Mouse (Mus musculus) activated CD4-positive, CD25-positive, alpha-beta regulatory T cell, adult 4 months (primary cell): ENCODE measurements around the gene Mapt. TPM values are rescaled to one million over a fixed set of nuclear protein-coding genes. Genes with fewer than 3 reads are reported as not detected.
"Not testable (repeated sequence)": the region's sequence is repeated elsewhere in the genome, so short reads cannot be mapped to it uniquely, and the experiment has no call there.

Source experiments
- ATAC-seq: one replicate; pipeline ENCODE4 v1.8.0; 2017
- polyA plus RNA-seq, 2 experiments: library from polyadenylated mRNA; unstranded; fragments of 100-300 nt; shearing (Covaris generic); gene quantifications; one replicate each; pipeline ENCODE4 v1.2.1; 2017

Mapt gene
- polyA plus RNA-seq: 1 to 10 TPM in 1 of 2 experiments, not detected in 1; 1.5 TPM

DNA sequence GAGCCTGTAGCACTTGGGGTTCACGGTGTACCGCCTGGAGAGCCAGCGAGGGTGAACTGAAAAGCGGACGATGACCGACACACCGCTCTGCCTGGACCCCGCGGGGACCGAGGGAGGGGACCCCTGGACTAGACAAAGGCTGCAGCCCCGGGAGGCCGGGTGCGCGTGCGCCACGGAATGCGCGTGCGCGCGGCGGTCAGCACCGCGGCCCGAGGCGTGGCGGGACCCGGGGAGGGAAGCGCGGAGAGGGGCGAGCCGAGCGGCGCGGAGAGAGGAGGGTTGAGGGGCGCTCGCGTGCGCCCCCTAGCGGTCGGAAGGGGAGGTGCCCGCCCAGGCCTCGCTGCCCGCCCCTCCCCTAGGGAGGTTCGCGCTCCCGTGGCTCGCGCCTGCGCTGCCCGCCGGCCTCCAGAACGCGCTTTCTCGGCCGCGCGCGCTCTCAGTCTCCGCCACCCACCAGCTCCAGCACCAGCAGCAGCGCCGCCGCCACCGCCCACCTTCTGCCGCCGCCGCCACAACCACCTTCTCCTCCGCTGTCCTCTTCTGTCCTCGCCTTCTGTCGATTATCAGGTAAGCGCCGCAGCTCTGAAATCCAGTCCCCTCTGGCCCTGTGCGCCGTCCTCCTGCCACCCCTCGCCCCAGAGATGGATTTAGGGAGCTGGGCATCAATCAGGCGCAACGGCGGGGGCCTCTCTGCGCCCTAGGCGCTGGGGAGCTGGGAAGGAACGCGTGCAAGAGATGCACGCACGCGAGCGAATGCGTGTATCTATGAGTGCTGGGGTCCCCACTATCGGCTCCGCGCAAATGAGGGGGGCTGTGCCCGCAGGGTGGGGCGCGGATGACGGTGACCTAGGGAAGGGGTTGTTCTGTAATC lies at the start of gene Mapt:
Gene Mapt (plus strand): TSS at position 350 of the 871 bp plus-strand sequence.
- no peak for ATAC-seq

DNA sequence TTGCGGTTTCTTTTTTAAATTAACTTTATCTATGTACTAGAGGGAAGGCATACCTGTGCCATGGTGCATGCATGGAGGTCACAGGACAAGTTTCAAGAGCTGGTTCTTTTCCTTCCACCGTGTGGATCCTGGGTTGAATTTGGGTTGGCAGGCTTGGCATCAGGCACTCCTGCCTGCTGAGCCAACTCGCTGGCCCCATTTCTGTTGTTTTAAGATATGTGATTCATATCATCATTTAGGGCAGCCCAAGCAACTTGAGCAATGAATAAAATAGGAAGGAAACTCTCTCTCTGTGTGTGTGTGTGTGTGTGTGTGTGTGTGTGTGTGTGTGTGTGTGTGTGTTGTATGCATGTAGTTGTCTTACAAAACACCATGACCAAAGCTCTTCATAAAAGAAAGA lies 49.0 kb upstream of the Mapt start:
- no peak for ATAC-seq

DNA sequence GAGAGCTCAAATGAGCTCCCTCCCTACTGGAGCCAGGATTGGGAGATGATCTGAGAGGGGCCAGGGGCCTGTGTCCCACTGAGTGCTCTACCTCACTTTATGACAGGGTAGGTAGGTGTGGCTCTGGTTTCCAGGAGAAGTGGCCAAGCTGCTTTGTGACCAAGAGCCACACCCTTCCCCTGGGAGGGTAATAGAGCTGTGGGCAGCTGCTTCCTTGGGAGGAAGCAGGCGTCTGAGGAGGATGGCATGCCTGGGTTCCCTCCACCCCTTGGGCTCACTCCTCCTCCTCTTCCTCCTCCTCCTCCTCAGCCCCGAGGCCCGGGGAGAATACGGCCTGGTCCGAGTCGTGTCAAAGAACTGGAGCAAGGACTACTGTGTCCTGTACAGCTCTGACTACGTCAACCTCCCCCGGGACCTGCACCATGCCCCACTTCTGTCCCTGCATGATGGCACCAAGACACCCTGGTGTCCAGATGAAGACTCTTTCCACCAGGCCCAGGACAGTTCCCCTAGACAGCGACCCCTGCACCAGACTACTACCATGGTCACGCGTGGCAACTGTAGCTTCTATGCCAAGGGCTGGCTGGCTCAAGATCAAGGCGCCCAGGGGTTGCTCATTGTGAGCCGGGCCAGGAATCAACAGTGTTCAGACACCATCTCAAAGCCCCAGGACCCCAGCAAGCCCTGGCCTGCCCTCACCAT lies 44.9 kb upstream of the Mapt start, which contains the start of gene Sppl2c:
Gene Sppl2c (plus strand): TSS at position 193 of the 702 bp plus-strand sequence.
- ATAC-seq: no peak

DNA sequence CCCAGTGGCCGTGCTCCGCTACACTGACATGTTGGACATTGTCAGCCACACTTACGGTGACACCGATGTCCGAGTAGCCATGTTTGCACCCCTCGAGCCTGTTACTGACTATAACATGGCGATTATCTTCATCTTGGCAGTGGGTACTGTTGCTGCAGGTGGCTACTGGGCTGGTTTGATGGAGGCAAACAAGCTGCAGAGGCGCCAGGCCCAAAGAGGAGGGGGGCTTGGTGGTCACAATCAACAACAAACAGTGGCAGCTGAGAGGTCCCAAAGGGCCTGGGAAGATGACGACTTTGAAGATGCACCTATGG lies 44.4 kb upstream of the Mapt start:
- no peak for ATAC-seq

DNA sequence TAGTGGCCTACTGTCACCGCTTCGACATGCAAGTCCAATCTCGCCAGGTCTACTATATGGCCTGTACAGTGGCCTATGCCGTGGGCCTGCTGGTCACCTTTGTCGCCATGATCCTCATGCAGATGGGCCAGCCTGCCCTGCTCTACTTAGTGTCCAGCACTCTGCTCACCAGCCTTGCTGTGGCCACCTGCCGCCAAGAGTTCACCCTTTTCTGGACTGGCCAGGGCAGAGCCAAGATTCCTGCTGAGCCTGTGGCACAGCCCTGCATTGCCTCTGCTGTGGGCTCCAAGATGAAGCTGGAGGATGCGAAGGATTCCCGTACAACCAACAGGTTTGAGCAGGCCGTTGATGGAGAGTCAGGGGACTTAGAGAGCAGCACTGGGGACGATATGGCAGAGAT lies 43.4 kb upstream of the Mapt start:
- no peak for ATAC-seq

DNA sequence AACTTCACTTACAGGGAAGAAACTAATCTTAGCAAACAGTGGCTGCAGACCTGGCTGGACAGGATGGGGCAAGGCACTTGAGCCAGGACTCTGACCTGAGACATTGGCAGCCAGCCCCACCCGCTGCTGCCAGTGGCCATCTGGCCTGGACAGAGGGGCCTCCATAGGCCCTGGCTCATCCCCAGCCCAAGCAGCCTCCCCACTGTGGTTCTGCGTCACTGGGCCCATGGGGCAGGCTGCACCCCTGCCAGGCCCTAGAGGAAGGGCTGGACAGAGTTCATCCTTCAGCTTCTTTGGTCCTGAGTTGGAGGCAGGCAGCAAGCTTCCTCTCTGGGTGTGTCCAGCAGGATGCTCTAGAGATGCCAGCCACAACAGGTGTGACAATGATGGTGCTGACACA lies 41.2 kb upstream of the Mapt start:
- no peak for ATAC-seq

DNA sequence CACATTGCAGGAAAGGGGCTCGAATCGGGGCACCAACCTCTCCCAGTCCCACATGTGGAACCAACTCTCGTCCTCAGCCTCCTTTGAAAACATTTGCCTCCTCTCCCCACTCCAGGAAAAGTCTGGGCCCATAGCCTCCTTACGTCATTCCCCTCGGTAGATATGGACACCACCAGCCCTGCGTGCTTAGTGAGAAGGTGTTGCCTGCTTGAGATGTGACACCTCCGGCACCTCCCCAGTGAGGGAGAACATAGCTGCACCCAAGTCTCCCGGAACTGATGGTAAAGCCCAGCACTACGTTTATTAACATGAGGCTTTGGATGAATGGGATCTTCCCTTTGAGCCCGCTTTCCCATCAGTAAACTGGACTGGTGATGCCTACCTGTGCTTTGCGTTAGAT lies 35.8 kb upstream of the Mapt start:
- ATAC-seq: no peak

DNA sequence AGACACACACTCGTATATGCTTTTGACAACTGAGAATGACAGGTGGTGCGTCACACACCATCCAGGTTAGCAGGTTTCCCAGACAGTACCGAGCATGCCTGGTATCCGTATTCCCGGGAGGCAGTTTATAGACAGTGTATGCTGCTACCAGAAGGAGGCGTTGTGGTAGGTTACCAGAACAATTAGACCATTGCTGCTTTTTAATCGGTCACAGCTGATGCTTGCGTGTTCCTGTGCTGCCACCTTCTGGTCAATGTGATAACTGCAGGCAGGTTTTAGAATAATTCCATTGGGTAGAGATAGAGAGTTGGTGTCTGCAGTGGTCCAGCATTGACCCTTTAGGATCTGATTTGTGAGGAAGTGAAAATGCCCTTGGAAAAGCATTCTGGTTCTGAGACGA lies 35.4 kb upstream of the Mapt start:
- no peak for ATAC-seq

DNA sequence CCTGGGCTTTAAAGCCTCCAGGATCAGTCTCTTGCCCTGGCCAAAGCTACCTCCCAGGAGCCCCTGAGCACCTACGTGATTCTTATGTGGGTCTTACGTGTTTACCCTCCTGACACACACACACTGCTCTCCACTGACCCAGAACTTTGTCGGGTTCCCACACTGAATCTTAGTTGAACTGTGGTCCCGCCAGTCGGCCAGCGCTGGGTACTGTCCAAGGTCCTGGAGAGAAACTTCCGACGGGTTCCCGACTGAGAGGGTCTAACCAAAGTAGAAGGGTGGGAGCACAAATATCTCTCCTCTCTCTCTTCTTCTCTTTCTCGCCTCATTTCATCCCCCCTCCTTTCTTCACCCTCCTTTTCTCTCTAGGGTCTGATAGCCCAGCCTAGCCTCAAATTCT lies 33.3 kb upstream of the Mapt start:
- ATAC-seq: no peak

DNA sequence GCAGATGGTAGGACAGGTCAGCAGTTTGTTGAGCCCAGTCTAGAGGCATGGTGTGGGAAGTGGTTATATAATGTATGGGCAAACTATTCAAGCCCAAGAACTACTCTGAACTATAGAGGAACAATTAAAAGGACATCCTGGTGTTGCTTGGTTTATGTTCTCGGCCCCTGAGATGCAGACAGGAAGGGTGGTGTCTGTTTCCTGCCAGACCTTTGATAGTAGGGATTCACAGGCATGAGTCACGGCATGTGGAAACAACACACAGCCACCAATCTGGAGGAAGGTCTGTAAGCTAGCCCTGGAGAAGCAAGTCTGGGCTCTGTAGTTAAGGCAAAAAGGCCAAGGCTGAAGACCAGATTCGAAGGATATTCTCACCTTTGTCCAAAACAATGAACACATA lies 27.9 kb upstream of the Mapt start:
- ATAC-seq: no peak

DNA sequence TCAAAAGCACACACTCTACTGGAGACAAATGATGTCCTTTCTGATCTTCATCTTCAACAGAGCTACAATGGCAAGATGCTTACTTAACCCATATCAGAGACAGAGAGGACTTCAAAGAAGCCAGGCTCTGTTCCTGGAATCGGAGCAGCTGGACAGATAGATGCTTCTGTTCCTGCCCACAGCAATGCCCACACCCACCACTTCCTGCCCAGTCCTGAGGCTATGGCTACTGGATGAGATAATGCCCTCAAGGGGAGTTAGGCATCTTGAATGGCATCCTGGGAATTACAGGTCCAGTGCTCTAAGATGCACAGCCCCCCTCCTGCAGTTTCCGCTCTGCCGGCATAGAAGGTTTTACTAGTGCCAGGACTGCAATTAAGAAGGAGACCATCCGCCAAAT lies 24.6 kb upstream of the Mapt start:
- no peak for ATAC-seq

DNA sequence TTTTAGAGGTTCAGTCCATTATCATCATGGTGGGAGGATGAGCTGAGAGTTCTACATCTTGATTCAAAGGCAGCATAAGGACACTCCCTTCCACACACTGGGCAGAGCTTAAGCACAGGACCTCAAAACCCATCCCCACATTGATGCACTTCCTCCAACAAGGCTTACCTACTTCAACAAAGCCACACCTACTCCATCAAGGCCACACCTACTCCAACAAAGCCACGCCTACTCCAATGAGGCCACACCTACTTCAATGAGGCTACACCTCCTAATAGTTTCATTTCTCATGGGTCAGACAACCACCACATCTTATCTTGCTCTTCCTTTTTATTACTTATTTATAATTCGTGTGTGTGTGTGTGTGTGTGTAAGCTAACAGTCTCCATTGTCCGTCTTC lies 22.1 kb upstream of the Mapt start:
- no peak for ATAC-seq

DNA sequence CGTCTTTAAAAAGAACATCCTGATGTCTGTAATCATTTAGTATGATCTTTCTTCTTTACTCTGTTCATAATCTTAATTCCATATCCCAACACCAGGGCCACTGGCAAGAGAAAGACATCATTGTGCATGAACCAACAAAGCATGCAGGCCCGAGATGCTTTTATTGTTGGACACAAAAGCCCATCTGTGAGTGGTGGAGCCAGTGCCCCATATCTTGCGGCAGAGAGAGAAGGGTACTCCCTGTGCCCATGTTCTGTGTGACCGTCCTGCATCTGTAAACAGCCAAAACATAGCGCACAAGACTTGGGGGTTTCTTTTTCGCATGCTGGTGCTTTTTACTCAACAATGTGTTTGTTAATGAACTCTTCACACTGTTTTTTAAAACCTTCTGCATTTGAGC lies 19.9 kb upstream of the Mapt start:
- no peak for ATAC-seq

DNA sequence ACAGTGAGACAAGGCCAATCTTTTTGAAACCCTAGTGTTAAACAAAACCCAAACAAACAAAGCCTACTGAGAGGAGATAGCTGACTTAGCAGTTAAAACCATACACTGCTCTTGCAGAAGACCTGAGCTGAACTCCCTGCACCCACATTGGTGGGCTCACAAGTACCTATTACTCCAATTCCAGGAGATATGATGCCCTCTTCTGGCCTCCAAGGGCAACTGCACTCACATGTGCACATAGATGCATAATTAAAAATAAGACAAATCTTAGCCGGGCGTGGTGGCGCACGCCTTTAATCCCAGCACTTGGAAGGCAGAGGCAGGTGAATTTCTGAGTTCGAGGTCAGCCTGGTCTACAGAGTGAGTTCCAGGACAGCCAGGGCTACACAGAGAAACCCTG lies 17.1 kb upstream of the Mapt start:
- ATAC-seq: not testable (repeated sequence)

DNA sequence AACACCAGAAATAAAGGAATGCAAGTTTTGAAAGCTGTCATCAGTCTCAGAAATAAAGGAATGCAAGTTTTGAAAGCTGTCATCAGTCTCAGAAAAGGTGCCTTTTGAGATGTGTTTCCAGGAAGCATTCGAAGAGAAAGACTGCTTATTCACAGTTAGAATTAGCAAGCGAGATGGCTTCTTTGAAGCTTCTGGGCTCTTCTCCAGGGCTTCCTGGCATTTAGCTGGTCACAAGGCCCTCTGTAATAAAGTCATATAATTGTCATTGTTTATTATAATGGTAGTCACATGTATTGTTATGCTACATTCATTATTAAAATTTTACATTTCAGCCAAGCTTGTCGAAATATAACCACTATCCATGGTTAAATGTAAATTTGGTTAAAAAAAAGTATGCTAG lies 13.1 kb upstream of the Mapt start:
- no peak for ATAC-seq

DNA sequence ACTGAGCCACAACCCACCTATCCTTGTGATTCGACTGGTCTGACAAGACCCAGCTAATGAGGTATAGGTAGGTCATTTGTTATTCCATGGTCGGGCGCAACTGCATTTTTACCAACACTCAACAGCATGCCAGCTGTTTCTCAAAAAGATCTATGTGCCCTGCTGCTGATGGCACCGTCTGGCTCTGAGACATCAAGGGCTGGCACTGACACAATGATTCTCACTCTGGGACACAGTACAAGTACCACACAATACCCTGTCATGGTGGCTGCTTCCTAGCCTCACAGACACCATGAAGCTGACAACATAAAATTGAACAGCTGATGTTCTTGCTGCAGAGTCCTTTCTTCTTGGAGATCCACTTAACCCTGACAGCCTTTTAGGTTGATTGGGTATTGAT lies 10.9 kb upstream of the Mapt start:
- ATAC-seq: no peak

DNA sequence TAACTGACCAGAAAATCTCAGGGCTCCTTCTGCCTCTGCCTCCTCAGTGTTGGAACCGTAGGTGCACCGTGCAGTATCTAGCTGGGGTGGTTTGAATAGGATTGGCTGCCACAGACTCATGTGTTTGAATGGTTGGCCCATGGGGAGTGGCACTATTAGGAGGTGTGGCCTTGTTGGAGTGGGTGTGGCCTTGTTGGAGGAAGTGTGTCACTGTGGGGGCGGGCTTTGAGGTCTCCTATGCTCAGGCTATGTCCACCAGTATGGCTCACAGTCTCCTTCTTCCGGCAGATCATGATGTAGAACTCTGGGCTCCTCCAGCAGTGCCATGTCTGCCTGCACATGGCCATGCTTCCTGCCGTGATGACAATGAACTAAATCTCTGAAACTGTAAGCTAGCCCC lies 9.4 kb upstream of the Mapt start:
- no peak for ATAC-seq

DNA sequence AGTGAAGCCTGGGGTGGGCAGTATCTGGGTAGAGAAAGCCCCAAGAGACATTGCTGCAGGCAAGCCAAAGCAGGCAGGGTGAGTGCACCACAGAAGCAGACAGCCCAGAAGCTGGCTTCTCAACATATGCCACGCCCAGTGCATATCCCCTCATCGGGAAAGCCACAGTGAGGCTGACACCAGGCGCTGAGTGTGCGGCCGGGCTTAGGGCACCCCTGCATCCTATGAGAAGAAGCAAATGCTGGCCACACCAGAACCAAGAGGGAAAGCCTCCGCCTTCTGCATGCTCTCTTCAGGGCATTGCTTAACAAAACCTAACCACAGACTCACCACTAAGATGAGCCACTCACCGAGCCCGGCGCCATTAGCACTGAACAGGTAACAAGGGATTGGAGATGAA lies 7.9 kb upstream of the Mapt start:
- no peak for ATAC-seq

DNA sequence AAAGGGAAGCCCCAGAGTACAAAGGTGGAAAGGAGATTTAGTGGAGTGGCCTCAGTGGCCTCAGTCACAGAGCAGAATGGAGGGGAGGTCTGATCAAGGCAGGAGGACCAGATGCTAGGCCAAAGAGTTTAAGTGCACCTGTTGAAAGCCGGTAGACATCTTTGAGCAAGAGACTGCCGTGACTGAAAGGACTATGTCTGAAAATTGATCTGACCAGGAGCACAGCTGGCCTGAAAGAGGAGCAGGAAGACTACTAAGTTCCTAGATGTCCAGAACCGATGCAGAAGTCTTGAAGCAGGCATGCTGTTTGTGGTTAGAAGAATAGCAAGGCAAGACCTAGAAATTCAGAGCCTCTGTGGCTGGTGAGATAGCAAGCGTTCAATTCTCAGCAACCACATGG lies 1.8 kb upstream of the Mapt start:
- ATAC-seq: no peak

DNA sequence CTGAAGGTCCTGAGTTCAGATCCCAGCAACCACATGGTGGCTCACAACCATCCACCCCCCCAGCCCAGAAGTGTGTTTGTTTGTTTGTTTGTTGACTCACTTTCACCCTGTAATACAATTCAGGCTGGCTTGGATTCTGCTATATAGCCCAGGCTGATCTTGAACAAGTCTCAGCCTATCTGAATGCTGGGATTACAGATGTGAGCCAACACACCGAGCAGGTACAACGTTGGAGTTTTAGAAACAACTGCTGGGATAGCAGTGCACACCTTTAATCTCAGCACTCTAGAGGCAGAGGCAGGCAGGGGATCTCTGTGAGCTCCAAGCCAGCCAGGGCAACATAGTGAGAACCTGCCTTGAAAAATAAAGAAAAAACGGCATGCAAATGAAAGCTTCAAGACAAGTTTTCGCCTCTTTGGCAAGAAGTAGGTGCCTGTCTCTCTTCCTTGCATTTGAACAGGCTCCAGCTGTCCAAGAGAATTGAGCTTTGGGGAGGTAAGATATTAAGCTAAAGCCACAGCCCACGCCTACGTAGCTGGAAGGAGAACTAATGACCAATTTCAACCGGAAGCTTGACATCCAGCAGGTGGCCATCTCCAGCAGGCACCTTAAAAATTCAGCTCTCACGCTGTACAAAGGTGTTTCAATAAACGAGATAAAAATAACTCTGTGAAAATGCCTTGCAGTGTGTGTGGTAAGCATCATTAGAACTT lies 968 bp upstream of the Mapt start:
- ATAC-seq: no peak

DNA sequence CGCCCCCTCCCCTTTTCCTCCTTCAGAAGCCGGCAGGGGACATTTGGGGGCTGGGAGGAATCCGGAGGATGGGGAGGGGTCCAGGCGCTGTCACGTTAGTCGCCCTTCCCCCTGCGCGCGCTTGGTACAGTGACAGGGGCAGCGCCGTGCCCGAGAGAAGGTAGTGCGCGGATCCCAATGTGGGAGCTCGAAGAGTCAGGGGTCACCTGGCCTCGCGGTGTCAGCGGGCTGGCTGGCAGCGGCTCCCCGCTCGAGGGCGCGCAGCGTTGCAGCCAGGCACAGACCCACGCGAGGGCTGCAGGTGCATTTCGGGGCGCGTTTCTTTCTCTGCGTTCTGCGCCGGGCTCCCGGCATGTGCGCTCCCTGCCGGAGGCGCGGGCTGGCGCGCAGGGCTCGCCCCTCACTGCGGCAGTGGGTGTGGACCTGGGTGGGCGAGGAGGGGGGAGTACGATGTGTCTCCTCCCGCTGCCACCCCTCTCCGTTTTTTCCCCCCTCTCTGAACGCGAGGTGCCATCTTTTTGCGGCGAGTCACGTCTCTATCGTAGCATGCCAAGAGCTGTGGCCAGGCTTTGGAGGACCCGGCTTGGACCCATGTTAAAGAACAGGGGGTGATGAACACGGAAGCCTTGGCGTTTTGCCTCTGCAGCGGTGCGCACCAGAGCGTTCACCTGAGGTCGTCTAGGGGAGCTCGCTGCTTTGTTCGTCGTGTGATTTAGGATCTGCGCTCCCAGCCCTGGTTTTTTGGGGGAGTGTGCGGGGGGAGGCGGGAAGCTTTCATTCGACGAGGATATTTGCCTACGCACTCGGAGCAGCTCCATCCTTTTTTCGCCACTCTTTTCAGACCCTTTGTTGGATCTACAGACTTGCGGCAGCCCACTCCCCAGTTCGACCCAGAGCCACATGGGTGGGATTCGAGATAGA lies 1.2 kb downstream of the Mapt start:
- ATAC-seq: no peak

DNA sequence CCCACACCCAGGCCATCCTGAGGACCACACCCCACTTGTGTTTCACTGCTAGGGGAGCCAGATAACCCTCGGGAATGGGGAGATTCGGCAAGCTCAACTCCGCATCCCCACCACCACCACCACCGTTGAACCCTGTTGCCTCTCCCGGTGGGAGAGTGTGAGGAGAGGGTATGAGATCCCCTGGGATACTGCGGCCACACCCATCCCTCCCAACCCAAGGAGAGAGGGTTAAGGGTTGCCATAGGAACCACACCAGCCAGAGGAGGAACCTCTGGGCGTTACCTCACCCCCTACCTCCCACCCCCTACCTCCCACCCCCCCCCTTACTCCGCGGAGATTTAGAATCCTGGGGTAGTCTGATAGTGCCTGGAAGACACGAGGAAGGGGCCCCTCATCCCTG lies 1.9 kb downstream of the Mapt start:
- ATAC-seq: no peak
